Mouse (Mus musculus) lung, embryonic 14.5 days (tissue): ENCODE measurements at regions not wholly inside any gene's neighbourhood (a gene's known extent, or its start where the extent isn't known, plus 50 kb on each side); places are given as distances from the start of the nearest gene placed in this dataset.

Experiments
- ATAC-seq: fragments of 200-750 bp; cut with Nextera tagmentation; 2 replicates; pipeline ENCODE4 v1.8.0; 2017; ENCODE audit warnings: mild to moderate bottlenecking, moderate TSS enrichment, moderate library complexity; ENCODE audit not compliant: insufficient read depth
- DNase-seq: peaks from one replicate; pipeline ENCODE4 v3.0.0-alpha.2; 2015
- H3K27ac ChIP-seq: fragments of 300-500 bp; sonication (generic); 2 replicates; pipeline ENCODE4 v1.5.1; 2014; ENCODE audit warnings: low read depth, mild to moderate bottlenecking, moderate library complexity
- H3K27me3 ChIP-seq: fragments of 300-500 bp; sonication (generic); 2 replicates; pipeline ENCODE4 v1.6.1; 2014; ENCODE audit warnings: low read length, control low read depth; ENCODE audit not compliant: insufficient read depth
- H3K36me3 ChIP-seq: fragments of 300-500 bp; sonication (generic); 2 replicates; pipeline ENCODE4 v1.6.1; 2014; ENCODE audit warnings: control low read depth; ENCODE audit not compliant: insufficient read depth
- H3K4me1 ChIP-seq: fragments of 300-500 bp; sonication (generic); 2 replicates; pipeline ENCODE4 v1.6.1; 2014; ENCODE audit warnings: antibody characterized with exemption, control low read depth; ENCODE audit not compliant: insufficient read depth
- H3K4me2 ChIP-seq: fragments of 300-500 bp; sonication (generic); 2 replicates; pipeline ENCODE4 v1.6.1; 2014; ENCODE audit warnings: mild to moderate bottlenecking
- H3K4me3 ChIP-seq: fragments of 300-500 bp; sonication (generic); 2 replicates; pipeline ENCODE4 v1.5.1; 2014; ENCODE audit warnings: low read depth, low read length
- H3K9ac ChIP-seq: fragments of 300-500 bp; sonication (generic); 2 replicates; pipeline ENCODE4 v1.6.1; 2014
- H3K9me3 ChIP-seq: fragments of 300-500 bp; sonication (generic); 2 replicates; pipeline ENCODE4 v1.6.1; 2016; ENCODE audit warnings: low read depth, low read length, control low read depth
- CTCF ChIP-seq: IDR thresholded peaks from 2 replicates; pipeline ENCODE4 v1.5.1; 2016; ENCODE audit warnings: antibody characterized with exemption, low read depth
- WGBS: fragments of 180-500 bp; shearing (Covaris S2); extraction: QIAGEN DNeasy Blood & Tissue Kit; methylation state at CpG from one replicate; pipeline ENCODE4 v1.1.7; 2014; 5-methylcytosine and 5-hydroxymethylcytosine counted together

DNA sequence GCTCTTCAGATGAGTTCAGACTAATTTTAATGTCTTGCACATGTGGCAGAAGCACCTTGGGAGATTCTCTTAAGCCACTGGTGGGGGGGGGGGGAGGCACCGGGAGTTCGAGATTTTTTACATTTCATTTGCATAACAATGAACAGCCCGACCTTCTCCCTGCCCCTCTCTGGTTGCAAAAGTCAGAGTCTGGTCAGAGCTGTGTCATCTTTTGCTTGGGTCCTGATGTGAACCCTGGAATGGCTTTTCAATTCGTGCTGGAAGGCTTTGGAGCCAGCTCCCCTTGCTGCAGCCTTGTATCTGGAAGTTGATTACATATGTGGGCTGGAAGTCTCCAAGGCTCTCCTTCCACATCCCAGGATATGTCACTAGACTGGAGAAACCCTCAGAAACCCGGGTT, 365.7 kb upstream of the Tbx3 start:
- 19% methylated on average over 5 of the region's 5 CpGs for WGBS
- no peaks in the 10 kb centered on the region for H3K27me3 ChIP-seq
- no peak overlapping the region for H3K4me2 ChIP-seq
- peaks cover 2% of the 10 kb centered on the region; the same call in 1 of the 2 replicates for H3K4me1 ChIP-seq
- no peaks in the 10 kb centered on the region for H3K36me3 ChIP-seq
- TF ChIP-seq CTCF: no peak
- DNase-seq (no peak), ATAC-seq (no peak)
- no peak overlapping the region for H3K27ac ChIP-seq
- H3K4me3 ChIP-seq: no peak overlapping the region
- H3K9ac ChIP-seq: no peak overlapping the region
- no peaks in the 10 kb centered on the region for H3K9me3 ChIP-seq

DNA sequence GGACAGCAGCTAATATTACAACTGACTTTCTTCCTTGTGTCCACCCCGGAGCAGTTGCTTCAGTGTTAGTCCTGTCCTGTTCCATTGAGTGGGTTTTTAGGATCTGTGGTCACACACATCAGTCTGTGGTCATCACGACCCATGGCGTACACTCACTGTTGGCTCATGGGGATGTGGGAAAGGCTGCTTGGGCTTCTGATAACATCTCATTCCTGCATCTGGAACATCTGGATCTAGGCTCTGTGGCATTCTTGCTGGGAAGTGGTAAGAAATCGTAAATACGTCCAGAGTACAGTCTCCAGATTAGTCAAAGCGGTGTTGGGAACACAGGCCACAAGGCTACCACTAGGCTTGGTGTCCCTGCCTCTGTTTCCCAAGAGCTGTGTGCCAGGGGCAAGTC, 362.7 kb upstream of the Tbx3 start:
- 89% methylated on average over 6 of the region's 6 CpGs for WGBS
- ATAC-seq (no peak), DNase-seq (no peak)
- Histone ChIP-seq H3K4me2 (no peak overlapping the region), H3K27me3 (no peaks in the 10 kb centered on the region), H3K4me1 (peaks cover 4% of the 10 kb centered on the region; the same call in 1 of the 2 replicates), H3K27ac (no peak overlapping the region), H3K9me3 (no peaks in the 10 kb centered on the region), H3K4me3 (no peak overlapping the region), H3K9ac (no peak overlapping the region), H3K36me3 (no peaks in the 10 kb centered on the region)
- TF ChIP-seq CTCF: no peak

DNA sequence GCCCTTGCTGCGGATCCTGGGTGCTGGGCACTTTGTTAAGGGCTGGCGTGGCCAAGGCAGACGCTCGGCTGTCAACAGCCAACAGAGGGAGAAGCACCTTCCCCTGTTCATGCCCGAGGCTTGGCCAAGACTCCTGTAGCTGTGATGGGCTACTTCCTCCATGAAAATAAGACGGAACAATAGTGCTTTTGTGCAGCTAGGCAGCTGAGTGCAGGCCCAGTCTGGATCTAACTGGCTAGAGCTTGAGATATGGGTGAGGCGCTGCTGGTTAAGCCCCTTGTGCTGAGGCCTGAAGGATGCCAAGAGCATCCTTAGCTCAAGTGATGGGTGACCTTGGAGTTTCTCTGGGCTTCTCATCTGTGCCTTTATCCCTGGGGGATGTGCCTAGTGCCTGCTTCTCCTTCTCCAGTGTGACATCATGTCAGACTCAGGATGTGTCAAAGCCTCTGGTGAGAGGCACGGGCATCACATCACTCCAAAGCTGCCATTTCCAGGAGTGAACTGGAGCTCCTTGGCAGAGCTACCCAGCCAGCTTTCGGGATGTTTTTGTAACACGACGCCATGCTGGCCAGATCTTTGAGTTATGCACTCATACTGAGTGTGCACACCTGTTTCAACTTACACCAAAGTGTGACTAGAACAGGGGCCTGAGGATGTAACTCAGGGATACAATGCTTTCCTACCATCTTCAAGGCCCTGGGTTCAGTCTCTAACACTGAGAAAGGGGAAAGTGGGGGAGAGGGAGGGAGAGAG, 360.1 kb upstream of the Tbx3 start:
- Histone ChIP-seq H3K4me3 (no peak overlapping the region), H3K27me3 (no peaks in the 10 kb centered on the region), H3K4me1 (peaks cover 10% of the 10 kb centered on the region; the same call in 1 of the 2 replicates), H3K36me3 (no peaks in the 10 kb centered on the region), H3K27ac (no peak overlapping the region), H3K9me3 (no peaks in the 10 kb centered on the region), H3K9ac (no peak overlapping the region), H3K4me2 (no peak overlapping the region)
- no peak for TF ChIP-seq CTCF
- WGBS: 56% methylated on average over 11 of the region's 11 CpGs
- DNase-seq: peak; percentile 21
- no peak; the same call in 1 of the 2 replicates for ATAC-seq

GRCm38 (mm10) chr5:119312808-119313207, 357.7 kb upstream of the Tbx3 start:
- Histone ChIP-seq H3K4me1 (peaks cover 10% of the 10 kb centered on the region; the same call in 1 of the 2 replicates), H3K9ac (no peak overlapping the region), H3K4me3 (no peak overlapping the region), H3K27ac (peak overlapping the region; percentile 43; the same call in 1 of the 2 replicates), H3K27me3 (no peaks in the 10 kb centered on the region), H3K4me2 (no peak overlapping the region), H3K36me3 (no peaks in the 10 kb centered on the region), H3K9me3 (no peaks in the 10 kb centered on the region)
- 40% methylated on average over 14 of the region's 14 CpGs for WGBS
- TF ChIP-seq CTCF: no peak
- DNase-seq (peak; percentile 81), ATAC-seq (peak; percentile 82)

DNA sequence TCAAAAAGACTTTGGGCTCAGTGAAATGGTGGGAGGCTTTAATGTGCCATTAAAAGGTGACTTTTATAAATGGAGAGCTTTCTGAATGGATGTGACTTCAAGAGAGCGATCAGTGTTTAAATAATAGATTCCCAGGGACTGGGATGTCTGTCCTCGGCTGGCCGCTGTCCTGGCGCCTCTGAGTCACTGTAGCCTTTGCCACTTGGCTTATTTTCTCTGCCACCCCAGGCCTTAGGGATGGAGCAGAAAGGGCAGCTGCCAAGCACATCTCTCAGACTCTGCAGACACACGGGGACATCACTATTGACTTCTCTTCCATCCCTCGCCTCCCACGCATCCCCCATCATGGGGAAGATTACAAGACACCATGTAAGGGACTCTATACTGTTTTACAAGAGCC, 355.3 kb upstream of the Tbx3 start:
- no peak overlapping the region for H3K9ac ChIP-seq
- H3K9me3 ChIP-seq: no peaks in the 10 kb centered on the region
- H3K4me2 ChIP-seq: no peak overlapping the region
- no peak for ATAC-seq
- no peak for TF ChIP-seq CTCF
- no peak overlapping the region for H3K27ac ChIP-seq
- no peaks in the 10 kb centered on the region for H3K27me3 ChIP-seq
- peaks cover 6% of the 10 kb centered on the region; the same call in 1 of the 2 replicates for H3K4me1 ChIP-seq
- no peaks in the 10 kb centered on the region for H3K36me3 ChIP-seq
- WGBS: 80% methylated on average over 7 of the region's 7 CpGs
- H3K4me3 ChIP-seq: no peak overlapping the region
- DNase-seq: no peak

DNA sequence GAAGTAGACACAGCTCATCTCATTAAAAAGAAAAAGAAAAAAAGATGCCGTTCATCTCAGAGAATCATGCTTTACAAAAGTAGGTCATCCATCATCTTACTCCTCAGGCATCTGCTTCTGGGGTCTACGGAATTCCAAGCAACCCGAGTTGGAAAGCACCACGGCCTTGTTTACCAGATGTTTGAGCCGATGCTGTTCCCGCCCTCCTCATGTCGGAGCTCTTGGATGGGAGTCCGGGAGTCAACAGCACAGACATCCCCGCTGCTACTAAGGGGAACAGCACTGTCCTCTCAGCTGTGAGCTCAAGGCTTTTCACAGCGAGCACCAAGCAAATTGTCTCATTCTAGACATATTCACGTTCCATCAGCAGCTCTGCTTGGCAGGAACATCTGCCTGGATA, 352.9 kb upstream of the Tbx3 start:
- ATAC-seq (no peak), DNase-seq (peak; percentile 58)
- Histone ChIP-seq H3K4me2 (no peak overlapping the region), H3K4me3 (no peak overlapping the region), H3K27me3 (no peaks in the 10 kb centered on the region), H3K36me3 (no peaks in the 10 kb centered on the region), H3K9me3 (no peaks in the 10 kb centered on the region), H3K4me1 (peaks cover 6% of the 10 kb centered on the region; the same call in 1 of the 2 replicates), H3K9ac (no peak overlapping the region), H3K27ac (no peak overlapping the region)
- no peak for TF ChIP-seq CTCF
- WGBS: 40% methylated on average over 11 of the region's 11 CpGs

DNA sequence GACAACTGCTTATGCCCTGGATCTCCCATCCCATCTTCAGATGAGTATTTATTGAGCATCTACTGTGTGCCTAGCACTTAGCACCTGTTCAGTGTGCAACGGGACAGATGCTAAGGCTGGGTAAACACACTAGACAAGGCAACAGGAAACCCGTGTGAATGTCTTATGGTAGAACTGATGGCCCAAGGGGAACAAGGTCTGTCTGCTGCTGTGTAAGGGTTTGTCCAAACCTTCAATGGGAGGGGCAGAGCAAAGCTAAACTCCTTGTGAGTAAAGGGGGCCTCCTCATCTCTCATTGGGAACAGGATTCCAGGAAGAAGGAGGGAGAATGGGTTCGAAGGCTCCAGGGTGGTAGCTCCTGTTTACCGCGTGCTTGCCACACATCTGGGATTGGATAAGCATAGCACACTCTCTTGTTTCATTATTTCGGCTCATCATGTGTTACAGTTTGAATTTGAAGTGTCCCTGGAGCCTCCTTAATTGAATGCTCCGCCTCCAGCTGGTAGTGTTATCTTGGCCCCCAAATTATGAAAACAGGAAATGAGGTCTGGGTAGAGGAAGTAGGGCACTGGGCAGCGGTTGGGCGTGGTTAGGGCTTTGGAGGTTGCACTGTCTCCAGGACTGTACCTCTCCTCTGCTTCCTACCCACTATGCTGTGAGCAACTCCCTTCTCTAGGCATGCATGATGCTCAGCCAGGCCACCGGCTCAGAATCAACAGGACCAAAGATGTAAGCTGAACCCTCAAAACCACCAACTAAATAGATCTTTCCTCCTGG, 348.9 kb upstream of the Tbx3 start:
- H3K36me3 ChIP-seq: no peaks in the 10 kb centered on the region
- H3K4me3 ChIP-seq: no peak overlapping the region
- ATAC-seq (no peak), DNase-seq (peak; percentile 21)
- H3K27me3 ChIP-seq: no peaks in the 10 kb centered on the region
- 72% methylated on average over 10 of the region's 10 CpGs for WGBS
- no peak overlapping the region for H3K27ac ChIP-seq
- H3K9me3 ChIP-seq: no peaks in the 10 kb centered on the region
- H3K9ac ChIP-seq: no peak overlapping the region
- TF ChIP-seq CTCF: no peak
- H3K4me2 ChIP-seq: no peak overlapping the region
- H3K4me1 ChIP-seq: no peaks in the 10 kb centered on the region
